In genomic region chr12:24592956-24593672, GRCm38 (mm10) we compare ENCODE assay signal across 8 mouse cellular contexts. TPM values are rescaled to one million over a fixed set of nuclear protein-coding genes. Genes with fewer than 3 reads are reported as not detected.
DNase-seq lines count a peak whose midpoint lies in the region; ATAC-seq lines count a peak whose summit lies in the region.

No protein-coding gene starts in this region.

- no peaks in the 10 kb centered on the region for H3K36me3 ChIP-seq in forebrain, embryonic 11.5 days (ENCODE audit: control insufficient read depth, insufficient read depth, low read length)
- no peaks in the 10 kb centered on the region for H3K36me3 ChIP-seq in lung, embryonic 16.5 days (ENCODE audit: control insufficient read depth, insufficient read depth, low read length)
- no peaks in the 10 kb centered on the region for H3K36me3 ChIP-seq in neural tube, embryonic 15.5 days

- intact Hi-C loops in heart, postnatal 10 days (cut with DNase I): no loop called here

- no peak overlapping the region; the same call in 1 of the 2 replicates for H3K9ac ChIP-seq in forebrain, embryonic 11.5 days (ENCODE audit: low read length)
- peak overlapping the region; percentile 54 for H3K9ac ChIP-seq in lung, embryonic 16.5 days (ENCODE audit: low read length)
- H3K9ac ChIP-seq in neural tube, embryonic 15.5 days (replicated peaks): no peak overlapping the region

- 27% methylated on average over 22 of the region's 22 CpGs for WGBS in forebrain, embryonic 11.5 days
- WGBS in lung, embryonic 16.5 days: 5% methylated on average over 22 of the region's 22 CpGs
- WGBS in neural tube, embryonic 15.5 days: 16% methylated on average over 22 of the region's 22 CpGs

- peak overlapping the region; percentile 29 for H3K4me2 ChIP-seq in forebrain, embryonic 11.5 days (ENCODE audit: low read depth, low read length, severe bottlenecking)
- H3K4me2 ChIP-seq in lung, embryonic 16.5 days (ENCODE audit: low read depth, low read length): peak overlapping the region; percentile 71
- H3K4me2 ChIP-seq in neural tube, embryonic 15.5 days: peak overlapping the region; percentile 47

- no peak overlapping the region for H3K4me3 ChIP-seq in forebrain, embryonic 11.5 days (ENCODE audit: low read depth, low read length)
- peak overlapping the region; percentile 34 for H3K4me3 ChIP-seq in lung, embryonic 16.5 days (ENCODE audit: low read length)
- no peak overlapping the region for H3K4me3 ChIP-seq in neural tube, embryonic 15.5 days (replicated peaks)

- no peaks in the 10 kb centered on the region for H3K27me3 ChIP-seq in forebrain, embryonic 11.5 days (ENCODE audit: control insufficient read depth, insufficient read depth, low read length)
- H3K27me3 ChIP-seq in lung, embryonic 16.5 days (ENCODE audit: control insufficient read depth, insufficient read depth, low read depth, low read length): no peaks in the 10 kb centered on the region
- H3K27me3 ChIP-seq in neural tube, embryonic 15.5 days (replicated peaks): no peaks in the 10 kb centered on the region

- ATAC-seq in forebrain, embryonic 11.5 days (replicated peaks; ENCODE audit: low FRiP score): 0 out of 2 replicates have a peak, but pooled peaks have one; percentile 30
- ATAC-seq in lung, embryonic 16.5 days (ENCODE audit: low read depth): peak; percentile 86
- ATAC-seq in neural tube, embryonic 15.5 days (ENCODE audit: low FRiP score): no peak

- H3K9me3 ChIP-seq in forebrain, embryonic 11.5 days (ENCODE audit: control insufficient read depth, low read length): no peaks in the 10 kb centered on the region
- no peaks in the 10 kb centered on the region for H3K9me3 ChIP-seq in lung, embryonic 16.5 days (ENCODE audit: control insufficient read depth, low read length)
- no peaks in the 10 kb centered on the region for H3K9me3 ChIP-seq in neural tube, embryonic 15.5 days (replicated peaks)

- peak; percentile 66 to 76 for DNase-seq in left cerebral cortex, adult 18-20 months (ENCODE audit: low spot score in 2 of 2)
- no peak for DNase-seq in left cerebral cortex, adult 11 months (ENCODE audit: low spot score)
- DNase-seq in forebrain, embryonic 11.5 days (ENCODE audit: low spot score): no peak
- DNase-seq in heart, postnatal 10 days: peak; percentile 70 to 71
- DNase-seq in kidney, postnatal 25 days: peak; percentile 69 to 84
- peak; percentile 77 for DNase-seq in testis, postnatal 14 days (ENCODE audit: low spot score)

- H3K4me1 ChIP-seq in forebrain, embryonic 11.5 days (replicated peaks; ENCODE audit: control insufficient read depth, insufficient read depth, low read length): 0 out of 2 replicates have a peak, but pooled peaks cover 6% of the 10 kb centered on the region
- H3K4me1 ChIP-seq in lung, embryonic 16.5 days (replicated peaks; ENCODE audit: control insufficient read depth, insufficient read depth, low read length): peaks cover 6% of the 10 kb centered on the region
- H3K4me1 ChIP-seq in neural tube, embryonic 15.5 days: peaks cover 5% of the 10 kb centered on the region; the same call in 1 of the 2 replicates

- H3K27ac ChIP-seq in forebrain, embryonic 11.5 days (ENCODE audit: low read depth, low read length): no peak overlapping the region
- peak overlapping the region; percentile 60 for H3K27ac ChIP-seq in lung, embryonic 16.5 days (ENCODE audit: low read length)
- no peak overlapping the region for H3K27ac ChIP-seq in neural tube, embryonic 15.5 days (replicated peaks)

RNA-seq across cellular contexts. Expression of gene Grhl1, which starts 21.0 kb away (rescaled TPM):
- total RNA-seq in left cerebral cortex, adult 18-20 months (2021): 10 to 100 TPM; 10.8 to 14.2 TPM
- polyA plus RNA-seq in forebrain, embryonic 11.5 days (2014; fragmentation: Nextera tagmentation; extraction: Ambion mirVana): 0.40 and 0.61 TPM in 2 replicates
- under 1 TPM; 0.22 to 0.65 TPM for total RNA-seq in heart, postnatal 10 days (2021)
- polyA plus RNA-seq in lung, embryonic 16.5 days (2015; fragmentation: Nextera tagmentation; extraction: Ambion mirVana): 4.1 and 4.2 TPM in 2 replicates
- 0.63 and 1.3 TPM in 2 replicates for polyA plus RNA-seq in neural tube, embryonic 15.5 days (2015; fragmentation: Nextera tagmentation; extraction: Ambion mirVana)

RNA-seq across cellular contexts. Expression of gene Klf11, which starts 58.0 kb away (rescaled TPM):
- total RNA-seq in left cerebral cortex, adult 18-20 months (2021): 1 to 10 TPM; 5.7 to 5.9 TPM
- 13.1 and 13.5 TPM in 2 replicates for polyA plus RNA-seq in forebrain, embryonic 11.5 days (2014; fragmentation: Nextera tagmentation; extraction: Ambion mirVana)
- total RNA-seq in heart, postnatal 10 days (2021): 10 to 100 TPM; 25.5 to 37.3 TPM
- polyA plus RNA-seq in lung, embryonic 16.5 days (2015; fragmentation: Nextera tagmentation; extraction: Ambion mirVana): 15.7 and 15.8 TPM in 2 replicates
- polyA plus RNA-seq in neural tube, embryonic 15.5 days (2015; fragmentation: Nextera tagmentation; extraction: Ambion mirVana): 11.3 and 11.4 TPM in 2 replicates

Comparison
In these comparisons a context has a peak if more than half of its experiments do, and no peak if none do; other contexts are left out.
1. DNase-seq: peak in left cerebral cortex, adult 18-20 months (2 of 2), heart, postnatal 10 days (2 of 2), kidney, postnatal 25 days (2 of 2) and testis, postnatal 14 days (single experiment); none in left cerebral cortex, adult 11 months (single experiment) and forebrain, embryonic 11.5 days (single experiment).
2. Peak in every context shown above with its lines, with median percentiles within 50 percentile points of each other: H3K4me2 ChIP-seq.